Mouse (Mus musculus): ENCODE data around the gene Prl7c1.
"Not testable (repeated sequence)": the region's sequence is repeated elsewhere in the genome, so short reads cannot be mapped to it uniquely, and the experiment has no call there.

Prl7c1 gene

GRCm38 (mm10) chr13:27780704-27781103 is at the start of gene Prl7c1:
Gene Prl7c1, minus strand, starts transcription at chr13:27780804.
- DNase-seq (ENCODE audit: low read depth): not testable (repeated sequence)

- DNase-seq (ENCODE audit: low read depth): no peak
These were observed 22.2 kb upstream of the Prl7c1 start for GRCm38 (mm10) chr13:27802765-27803164.

DNA sequence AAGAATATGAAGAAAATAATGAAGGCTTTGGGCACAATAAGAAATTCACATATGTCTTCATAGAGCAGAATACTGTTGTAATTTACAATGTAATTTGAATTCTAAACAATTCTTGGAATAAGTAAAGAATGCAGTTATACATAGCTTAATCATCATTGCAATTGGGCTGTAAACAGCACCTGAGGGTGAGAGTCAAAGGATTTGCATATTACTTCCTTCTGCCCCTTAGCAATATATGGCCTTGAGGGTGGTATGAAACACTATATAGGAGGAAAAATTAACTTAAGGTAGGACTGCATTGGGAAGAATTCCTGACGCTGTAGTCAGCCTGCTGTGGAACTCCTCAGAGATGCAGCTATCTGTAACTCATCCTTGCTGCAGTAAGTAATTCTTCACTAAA is 20.8 kb upstream of the Prl7c1 start, which contains the start of gene Prl2a1:
Gene Prl2a1, plus strand, starts transcription at position 301 of the 400 bp plus-strand sequence.
- no peak for DNase-seq (ENCODE audit: low read depth)

DNA sequence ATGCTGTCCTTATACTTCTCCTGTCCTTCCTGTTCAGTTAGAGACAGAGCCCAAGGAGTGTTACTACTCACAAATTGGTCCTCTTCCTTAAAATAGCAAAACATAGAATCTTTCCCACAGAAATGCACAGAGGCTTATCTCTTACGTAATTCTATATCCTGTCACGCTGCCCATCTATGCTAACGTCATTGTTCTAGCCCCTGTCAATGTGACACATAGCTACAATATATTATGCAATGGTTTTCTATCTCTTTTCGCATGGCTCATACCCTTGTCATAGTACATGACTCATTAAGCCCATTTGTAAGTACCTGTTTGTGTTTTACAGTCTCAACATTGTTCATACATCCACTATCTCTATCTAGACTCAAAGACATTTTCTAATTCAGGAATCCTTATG is 18.7 kb upstream of the Prl7c1 start:
- DNase-seq (ENCODE audit: low read depth): peak; percentile 44

DNA sequence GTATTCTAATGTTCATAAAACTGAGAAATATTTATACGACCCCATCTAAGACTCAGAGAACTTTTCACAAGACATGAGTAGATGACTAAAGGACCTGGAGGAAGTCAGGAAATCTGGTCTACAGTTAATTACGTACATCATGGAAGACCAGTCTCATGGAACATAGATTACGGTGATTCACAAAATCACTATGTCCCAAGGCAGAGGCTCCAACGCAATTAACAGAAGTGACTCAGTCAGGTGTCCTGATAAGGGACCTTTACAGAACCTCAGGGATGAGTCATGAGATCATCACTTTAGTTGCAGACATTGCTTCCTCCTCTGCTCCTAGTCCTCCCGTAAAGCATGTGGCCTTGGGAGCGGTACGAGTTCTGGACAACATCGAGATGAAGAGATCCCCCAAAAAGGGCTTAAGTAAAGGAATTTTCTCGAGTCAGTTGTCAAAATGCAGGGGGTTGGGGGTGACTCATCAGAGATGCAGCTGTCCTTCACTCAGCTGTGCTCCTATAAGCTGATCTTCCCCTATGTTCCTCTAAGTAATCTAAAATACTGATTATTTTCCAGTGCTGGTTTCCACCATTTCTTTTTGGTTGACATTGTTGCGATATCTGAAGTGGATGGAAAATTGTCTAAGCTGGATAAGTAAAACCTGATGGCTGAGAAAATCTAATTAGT is 46.0 kb downstream of the Prl7c1 start:
- DNase-seq (ENCODE audit: low read depth): peak; percentile 32

GRCm38 (mm10) chr13:27730286-27730959 is 50.2 kb downstream of the Prl7c1 start:
- peak; percentile 81 for DNase-seq (ENCODE audit: low read depth)

DNA sequence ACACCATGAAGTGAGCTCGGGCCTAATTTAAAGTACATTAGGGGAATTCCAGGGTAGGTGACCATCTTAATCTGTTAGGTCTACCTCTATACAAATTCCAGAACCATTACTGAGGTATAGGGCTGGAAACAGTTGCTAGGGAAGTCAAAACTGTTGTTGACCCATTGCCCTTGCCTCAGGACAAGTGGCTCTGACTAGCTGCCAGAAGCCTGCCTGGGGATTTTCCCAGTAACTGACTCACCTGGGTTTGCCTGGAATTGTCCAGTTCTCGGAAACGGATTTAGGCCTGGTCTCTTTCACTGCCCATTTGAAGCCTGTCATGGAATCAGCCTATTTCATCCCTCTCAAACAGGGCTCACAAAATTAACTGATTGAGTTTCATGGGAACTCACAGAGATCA is 55.5 kb downstream of the Prl7c1 start:
- DNase-seq (ENCODE audit: low read depth): peak; percentile 48
